In genomic region chr8:84770100-84770953, GRCm38 (mm10) we compare ENCODE assay signal across 11 mouse cellular contexts. TPM values are rescaled to one million over a fixed set of nuclear protein-coding genes. Genes with fewer than 3 reads are reported as not detected.
DNase-seq lines count a peak whose midpoint lies in the region; ATAC-seq lines count a peak whose summit lies in the region.
"Had no signal": no experiment of that assay in that cellular context is flagged by ENCODE, and none has a peak within 500 bp of the region (broad histone marks: within the 10 kb centered on the region; RNA-seq: fewer than 3 reads in every experiment).

No protein-coding gene starts in this region.

- H3K9me3 ChIP-seq in embryonic facial prominence, embryonic 13.5 days, result no peaks in the 10 kb centered on the region
- H3K9me3 ChIP-seq in embryonic facial prominence, embryonic 10.5 days, result no peaks in the 10 kb centered on the region

- peaks cover 45% of the 10 kb centered on the region for H3K36me3 ChIP-seq in embryonic facial prominence, embryonic 13.5 days
- no peaks in the 10 kb centered on the region for H3K36me3 ChIP-seq in embryonic facial prominence, embryonic 10.5 days (replicated peaks)

- H3K9ac ChIP-seq in embryonic facial prominence, embryonic 13.5 days, result 0 out of 2 replicates have a peak overlapping the region, but pooled peaks have one; percentile 32

- H3K27ac ChIP-seq in embryonic facial prominence, embryonic 13.5 days, result no peak overlapping the region
- no peak overlapping the region for H3K27ac ChIP-seq in embryonic facial prominence, embryonic 10.5 days (replicated peaks)
- H3K27ac ChIP-seq: kidney, postnatal 0 days had no signal

- peaks cover 67% of the 10 kb centered on the region for H3K4me1 ChIP-seq in embryonic facial prominence, embryonic 13.5 days
- H3K4me1 ChIP-seq in embryonic facial prominence, embryonic 10.5 days, result peaks cover 56% of the 10 kb centered on the region

- H3K4me3 ChIP-seq in embryonic facial prominence, embryonic 13.5 days, result no peak overlapping the region
- no peak overlapping the region for H3K4me3 ChIP-seq in embryonic facial prominence, embryonic 10.5 days

- no peak for ATAC-seq in embryonic facial prominence, embryonic 13.5 days (ENCODE audit: insufficient number of reproducible peaks, insufficient read depth, low FRiP score, low TSS enrichment, low read depth)
- ATAC-seq: Patski had no signal

- no peak for DNase-seq in embryonic facial prominence, embryonic 10.5 days (ENCODE audit: low spot score)
- DNase-seq in retina, postnatal 1 day, result peak; percentile 57
- no peak for DNase-seq in retina, embryonic 14.5 days (ENCODE audit: low spot score)
- peak; percentile 86 for DNase-seq in lung, postnatal 25 days (ENCODE audit: low spot score)
- DNase-seq in adipocyte (ENCODE audit: low spot score), result no peak
- DNase-seq in frontal cortex, postnatal 14 days (ENCODE audit: low spot score in 2 of 2), result no peak
- DNase-seq in kidney, adult 8-10 months, result no peak
- DNase-seq: liver had no signal

- peak overlapping the region; percentile 57 for H3K4me2 ChIP-seq in embryonic facial prominence, embryonic 13.5 days

- H3K27me3 ChIP-seq in embryonic facial prominence, embryonic 13.5 days, result peaks cover 82% of the 10 kb centered on the region
- peaks cover 100% of the 10 kb centered on the region for H3K27me3 ChIP-seq in embryonic facial prominence, embryonic 10.5 days (replicated peaks; ENCODE audit: low read depth, poor library complexity, severe bottlenecking)
- H3K27me3 ChIP-seq: Patski had no signal

- WGBS in embryonic facial prominence, embryonic 13.5 days, result 34% methylated on average over 12 of the region's 12 CpGs
- whole genome bisulfite sequencing in embryonic facial prominence, embryonic 10.5 days, result 33% methylated on average over 12 of the region's 12 CpGs

RNA-seq across cellular contexts. Expression of gene Nfix, which starts 29.8 kb away (rescaled TPM):
- 37.0 and 42.9 TPM in 2 replicates for polyA plus RNA-seq in embryonic facial prominence, embryonic 13.5 days (2015; fragmentation: Nextera tagmentation; extraction: Ambion mirVana)
- 0.29 and 0.77 TPM in 2 replicates for polyA plus RNA-seq in embryonic facial prominence, embryonic 10.5 days (2016; fragmentation: Nextera tagmentation; extraction: Ambion mirVana)

RNA-seq across cellular contexts. Expression of gene G430095P16Rik, which starts 47.5 kb away (rescaled TPM):
- polyA plus RNA-seq in embryonic facial prominence, embryonic 13.5 days (2015; fragmentation: Nextera tagmentation; extraction: Ambion mirVana), result 6.1 and 6.2 TPM in 2 replicates
- 1.6 and 3.6 TPM in 2 replicates for polyA plus RNA-seq in embryonic facial prominence, embryonic 10.5 days (2016; fragmentation: Nextera tagmentation; extraction: Ambion mirVana)

RNA-seq across cellular contexts. Expression of gene Dand5, which starts 52.3 kb away (rescaled TPM):
- polyA plus RNA-seq in embryonic facial prominence, embryonic 13.5 days (2015; fragmentation: Nextera tagmentation; extraction: Ambion mirVana), result 7.0 TPM in 2 replicates
- 2.8 and 3.0 TPM in 2 replicates for polyA plus RNA-seq in embryonic facial prominence, embryonic 10.5 days (2016; fragmentation: Nextera tagmentation; extraction: Ambion mirVana)

Comparison
In these comparisons a context has a peak if more than half of its experiments do, and no peak if none do; other contexts are left out.
1. DNase-seq: peak in retina, postnatal 1 day (single experiment) and lung, postnatal 25 days (single experiment); none in embryonic facial prominence, embryonic 10.5 days (single experiment), retina, embryonic 14.5 days (single experiment), adipocyte (single experiment), frontal cortex, postnatal 14 days (0 of 2) and kidney, adult 8-10 months (0 of 2).
2. RNA of gene Nfix, which starts 29.8 kb away (polyA plus RNA-seq): 37.0 to 42.9 TPM in embryonic facial prominence, embryonic 13.5 days; 0.29 to 0.77 TPM in embryonic facial prominence, embryonic 10.5 days; every median in the first group is over 10 times any median in the second.